Mouse (Mus musculus) lung, embryonic 16.5 days (tissue): ENCODE measurements around the gene Ikbke. TPM values are rescaled to one million over a fixed set of nuclear protein-coding genes. Genes with fewer than 3 reads are reported as not detected.

Experiments used
- ATAC-seq: fragments of 200-750 bp; cut with Nextera tagmentation; 2 replicates; pipeline ENCODE4 v1.8.0; 2017; ENCODE audit warnings: low read depth, mild to moderate bottlenecking, moderate library complexity
- H3K27ac ChIP-seq: fragments of 300-500 bp; sonication (generic); 2 replicates; pipeline ENCODE4 v1.5.1; 2014; ENCODE audit warnings: mild to moderate bottlenecking, control low read depth, low read length
- H3K27me3 ChIP-seq: fragments of 300-500 bp; sonication (generic); 2 replicates; pipeline ENCODE4 v1.6.1; 2014; ENCODE audit warnings: low read depth, low read length, mixed read lengths; ENCODE audit not compliant: control insufficient read depth, insufficient read depth
- H3K36me3 ChIP-seq: fragments of 300-500 bp; sonication (generic); 2 replicates; pipeline ENCODE4 v1.6.1; 2014; ENCODE audit warnings: low read length; ENCODE audit not compliant: control insufficient read depth, insufficient read depth
- H3K4me1 ChIP-seq: fragments of 300-500 bp; sonication (generic); replicated peaks from 2 replicates; pipeline ENCODE4 v1.6.1; 2014; ENCODE audit warnings: low read length, mixed read lengths; ENCODE audit not compliant: control insufficient read depth, insufficient read depth
- H3K4me2 ChIP-seq: fragments of 300-500 bp; sonication (generic); 2 replicates; pipeline ENCODE4 v1.6.1; 2014; ENCODE audit warnings: low read depth, low read length, control low read depth
- H3K4me3 ChIP-seq: fragments of 300-500 bp; sonication (generic); 2 replicates; pipeline ENCODE4 v1.5.1; 2014; ENCODE audit warnings: mild to moderate bottlenecking, low read length, control low read depth
- H3K9ac ChIP-seq: fragments of 300-500 bp; sonication (generic); 2 replicates; pipeline ENCODE4 v1.6.1; 2014; ENCODE audit warnings: low read length, control low read depth
- H3K9me3 ChIP-seq: fragments of 300-500 bp; sonication (generic); 2 replicates; pipeline ENCODE4 v1.6.1; 2016; ENCODE audit warnings: low read length; ENCODE audit not compliant: control insufficient read depth
- WGBS: fragments of 180-500 bp; shearing (Covaris S2); extraction: QIAGEN DNeasy Blood & Tissue Kit; methylation state at CpG from one replicate; pipeline ENCODE4 v1.1.7; 2014; 5-methylcytosine and 5-hydroxymethylcytosine counted together
- polyA plus RNA-seq: library from polyadenylated mRNA; unstranded; fragments of >200 nt; fragmentation: Nextera tagmentation; extraction: Ambion mirVana; gene quantifications from 2 replicates; pipeline ENCODE4 v1.2.1, GENCODE M21; 2015

Gene Ikbke
- polyA plus RNA-seq, 1 experiment from 2014 or later = 4.7 TPM

DNA sequence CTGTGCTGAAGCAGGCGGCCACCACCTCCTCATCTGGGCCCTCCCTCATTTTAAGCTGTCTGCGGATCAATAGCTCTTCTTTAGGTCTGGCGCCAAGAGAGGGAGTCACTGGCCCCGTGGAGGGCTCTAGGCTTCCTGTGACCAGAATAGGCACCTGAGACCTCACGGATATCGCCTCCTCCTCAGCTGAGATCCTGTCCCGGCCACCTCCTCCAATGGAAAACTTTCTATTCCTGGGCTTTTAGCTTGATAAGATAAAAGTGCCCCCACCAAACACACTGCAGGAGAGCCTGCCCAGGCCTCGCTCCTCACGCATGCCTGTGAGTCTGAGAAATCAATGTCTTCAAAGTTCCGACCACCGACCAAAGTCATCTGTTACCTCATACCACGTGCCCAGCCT, 45.9 kb downstream of the Ikbke start:
- Histone ChIP-seq H3K27me3 (no peaks in the 10 kb centered on the region), H3K27ac (no peak overlapping the region), H3K4me3 (no peak overlapping the region), H3K4me2 (no peak overlapping the region), H3K4me1 (peaks cover 1% of the 10 kb centered on the region), H3K9ac (no peak overlapping the region), H3K36me3 (no peaks in the 10 kb centered on the region), H3K9me3 (no peaks in the 10 kb centered on the region)
- 52% methylated on average over 12 of the region's 12 CpGs for whole genome bisulfite sequencing
- no peak for ATAC-seq

DNA sequence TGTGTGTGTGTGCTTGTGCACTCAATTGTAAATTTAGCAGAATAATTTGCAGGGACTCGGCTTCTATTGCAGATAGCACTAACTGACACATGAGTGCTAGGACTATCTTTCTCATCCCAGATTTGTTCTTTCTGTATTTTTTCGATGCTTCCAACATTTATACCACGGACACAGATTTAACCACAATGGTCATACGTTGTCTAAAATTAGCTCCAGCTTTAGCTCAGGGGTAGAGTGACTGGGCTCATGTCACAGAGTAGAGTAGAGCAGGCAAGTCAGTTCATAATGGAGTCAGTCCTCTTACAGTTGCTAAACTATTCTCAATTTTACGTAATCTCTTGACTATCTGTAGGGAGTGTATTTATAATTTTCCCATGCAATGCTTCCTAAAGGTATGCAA, 50.7 kb downstream of the Ikbke start:
- no peak; the same call in 1 of the 2 replicates for ATAC-seq
- H3K27me3 ChIP-seq = no peaks in the 10 kb centered on the region
- WGBS = 70% methylated on average over 5 of the region's 5 CpGs
- no peaks in the 10 kb centered on the region for H3K36me3 ChIP-seq
- H3K27ac ChIP-seq = no peak overlapping the region
- no peaks in the 10 kb centered on the region for H3K4me1 ChIP-seq
- H3K9ac ChIP-seq = no peak overlapping the region
- no peak overlapping the region for H3K4me3 ChIP-seq
- H3K4me2 ChIP-seq = no peak overlapping the region
- no peaks in the 10 kb centered on the region for H3K9me3 ChIP-seq

- H3K27ac ChIP-seq = no peak overlapping the region
- H3K4me3 ChIP-seq = no peak overlapping the region
- H3K4me2 ChIP-seq = no peak overlapping the region
- no peaks in the 10 kb centered on the region for H3K9me3 ChIP-seq
- no peaks in the 10 kb centered on the region for H3K4me1 ChIP-seq
- H3K27me3 ChIP-seq = no peaks in the 10 kb centered on the region
- H3K9ac ChIP-seq = no peak overlapping the region
- no peak for ATAC-seq
- WGBS = 40% methylated on average over 7 of the region's 7 CpGs
- H3K36me3 ChIP-seq = no peaks in the 10 kb centered on the region
These were observed 51.2 kb downstream of the Ikbke start for GRCm38 (mm10) chr1:131228225-131228624.

DNA sequence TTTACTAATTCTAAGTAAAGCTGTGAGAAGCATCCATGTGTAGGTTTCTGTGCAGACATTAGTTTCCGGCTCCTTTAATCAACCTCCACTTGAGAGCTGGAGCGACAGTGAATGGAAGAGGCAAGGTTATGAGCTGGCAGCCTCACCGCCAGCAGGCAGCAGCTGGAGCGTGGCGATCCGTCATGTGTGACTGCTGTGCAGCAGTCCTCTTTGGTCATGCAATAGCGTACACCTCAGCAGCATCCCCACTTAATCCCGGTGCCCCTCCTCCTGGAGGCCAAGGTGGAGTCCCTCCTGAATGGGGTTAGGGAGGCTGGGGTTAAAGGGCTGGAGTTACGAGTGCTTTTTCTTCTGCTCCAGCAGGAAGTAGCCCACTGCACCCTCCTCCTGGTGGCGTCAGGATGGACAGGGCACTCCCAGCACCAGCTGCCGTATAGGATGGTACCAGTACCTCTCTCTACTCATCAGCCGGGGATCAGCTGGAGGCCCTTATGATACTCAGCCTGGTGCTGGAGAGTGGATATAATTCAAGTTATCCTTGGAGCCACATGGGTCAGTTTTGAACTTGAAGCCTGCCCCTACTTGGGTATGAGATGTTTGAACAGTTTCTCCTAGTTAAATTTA, 54.4 kb downstream of the Ikbke start:
- H3K9me3 ChIP-seq = no peaks in the 10 kb centered on the region
- no peaks in the 10 kb centered on the region for H3K36me3 ChIP-seq
- H3K4me1 ChIP-seq = no peaks in the 10 kb centered on the region
- H3K4me2 ChIP-seq = no peak overlapping the region
- no peak overlapping the region for H3K27ac ChIP-seq
- no peaks in the 10 kb centered on the region for H3K27me3 ChIP-seq
- WGBS = 56% methylated on average over 12 of the region's 12 CpGs
- no peak overlapping the region for H3K4me3 ChIP-seq
- no peak overlapping the region for H3K9ac ChIP-seq
- ATAC-seq = peak; percentile 32; the same call in 1 of the 2 replicates

DNA sequence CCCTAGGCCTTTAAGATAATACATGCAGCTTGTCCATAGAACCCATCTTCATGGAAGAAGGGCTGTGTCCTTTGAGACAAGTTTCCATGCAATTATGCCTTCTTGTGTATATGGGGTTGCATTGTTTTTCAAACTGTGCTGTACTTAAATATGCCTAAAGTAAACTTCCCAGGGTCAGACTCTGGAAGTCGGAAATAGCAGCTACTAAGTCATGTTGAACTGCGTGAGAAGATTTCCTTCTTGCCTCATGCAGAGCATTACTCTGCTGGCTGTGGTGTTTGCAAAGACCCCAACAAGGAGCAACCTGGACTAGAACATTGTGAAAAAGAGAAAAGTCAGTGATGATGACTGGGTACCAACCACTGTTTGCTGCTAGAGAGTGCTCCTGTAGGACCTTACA, 56.1 kb downstream of the Ikbke start:
- 54% methylated on average over 2 of the region's 2 CpGs for WGBS
- H3K9ac ChIP-seq = no peak overlapping the region
- no peak overlapping the region for H3K4me2 ChIP-seq
- peak; percentile 58 for ATAC-seq
- no peak overlapping the region for H3K27ac ChIP-seq
- H3K9me3 ChIP-seq = no peaks in the 10 kb centered on the region
- H3K36me3 ChIP-seq = no peaks in the 10 kb centered on the region
- H3K4me3 ChIP-seq = no peak overlapping the region
- H3K4me1 ChIP-seq = no peaks in the 10 kb centered on the region
- no peaks in the 10 kb centered on the region for H3K27me3 ChIP-seq

GRCm38 (mm10) chr1:131221822-131222590, 57.4 kb downstream of the Ikbke start:
- H3K36me3 ChIP-seq = no peaks in the 10 kb centered on the region
- no peak overlapping the region for H3K4me3 ChIP-seq
- H3K4me2 ChIP-seq = no peak overlapping the region
- H3K9ac ChIP-seq = no peak overlapping the region
- no peaks in the 10 kb centered on the region for H3K27me3 ChIP-seq
- 71% methylated on average over 13 of the region's 13 CpGs for WGBS
- H3K4me1 ChIP-seq = no peaks in the 10 kb centered on the region
- no peaks in the 10 kb centered on the region for H3K9me3 ChIP-seq
- H3K27ac ChIP-seq = no peak overlapping the region
- ATAC-seq = no peak

- no peaks in the 10 kb centered on the region for H3K36me3 ChIP-seq
- H3K9ac ChIP-seq = no peak overlapping the region
- no peaks in the 10 kb centered on the region for H3K9me3 ChIP-seq
- H3K4me2 ChIP-seq = no peak overlapping the region
- WGBS = 80% methylated on average over 11 of the region's 11 CpGs
- ATAC-seq = no peak
- no peak overlapping the region for H3K27ac ChIP-seq
- no peak overlapping the region for H3K4me3 ChIP-seq
- H3K27me3 ChIP-seq = no peaks in the 10 kb centered on the region
- H3K4me1 ChIP-seq = peaks cover 2% of the 10 kb centered on the region; the same call in 1 of the 2 replicates
These were observed 60.5 kb downstream of the Ikbke start for GRCm38 (mm10) chr1:131218933-131219332.

- H3K27ac ChIP-seq = peak overlapping the region; percentile 11; the same call in 1 of the 2 replicates
- peak; percentile 23; the same call in 1 of the 2 replicates for ATAC-seq
- no peak overlapping the region for H3K9ac ChIP-seq
- no peak overlapping the region for H3K4me2 ChIP-seq
- H3K36me3 ChIP-seq = no peaks in the 10 kb centered on the region
- H3K4me1 ChIP-seq = peaks cover 11% of the 10 kb centered on the region
- no peaks in the 10 kb centered on the region for H3K9me3 ChIP-seq
- WGBS = 68% methylated on average over 6 of the region's 6 CpGs
- no peaks in the 10 kb centered on the region for H3K27me3 ChIP-seq
- H3K4me3 ChIP-seq = no peak overlapping the region
These were observed 66.0 kb downstream of the Ikbke start for GRCm38 (mm10) chr1:131213361-131213760.

DNA sequence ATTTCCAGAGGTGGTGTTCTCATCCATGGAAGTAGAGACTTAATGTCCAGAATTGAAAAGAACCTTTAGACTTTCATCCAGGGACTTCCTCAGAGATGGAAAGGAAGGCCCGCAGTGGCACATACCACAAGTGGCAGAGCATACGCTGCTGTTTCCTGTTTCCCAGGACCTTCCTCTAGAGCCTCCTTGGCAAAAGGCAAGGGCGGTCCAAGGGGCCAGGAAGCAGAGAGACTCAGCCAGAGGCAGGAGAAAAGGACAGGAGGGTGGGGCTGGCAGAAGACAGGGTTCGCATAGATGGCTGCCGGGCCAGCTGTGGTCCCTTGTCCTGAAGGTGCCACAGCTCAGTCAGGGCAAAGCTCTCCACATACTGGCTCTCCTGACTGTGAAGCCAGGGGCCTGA, 66.5 kb downstream of the Ikbke start:
- Histone ChIP-seq H3K27me3 (no peaks in the 10 kb centered on the region), H3K4me1 (peaks cover 11% of the 10 kb centered on the region), H3K9me3 (no peaks in the 10 kb centered on the region), H3K4me3 (no peak overlapping the region), H3K27ac (peak overlapping the region; percentile 11; the same call in 1 of the 2 replicates), H3K4me2 (no peak overlapping the region), H3K9ac (no peak overlapping the region), H3K36me3 (no peaks in the 10 kb centered on the region)
- WGBS = 40% methylated on average over 5 of the region's 5 CpGs
- peak; percentile 30; the same call in 1 of the 2 replicates for ATAC-seq
